Mouse (Mus musculus) inflammation-experienced regulatory T-cells, adult 6 months (primary cell): ENCODE measurements around the gene Iqgap3. TPM values are rescaled to one million over a fixed set of nuclear protein-coding genes. Genes with fewer than 3 reads are reported as not detected.

ENCODE experiments used
- ATAC-seq: one replicate; pipeline ENCODE4 v1.8.0; 2017
- polyA plus RNA-seq, 3 experiments: library from polyadenylated mRNA; unstranded; fragments of 100-300 nt; shearing (Covaris generic); gene quantifications; one replicate each; pipeline ENCODE4 v1.2.1; 2017

The Iqgap3 gene
- polyA plus RNA-seq, 3 experiments from 2014 or later = 0.59 to 3.5 (median 0.82) TPM

DNA sequence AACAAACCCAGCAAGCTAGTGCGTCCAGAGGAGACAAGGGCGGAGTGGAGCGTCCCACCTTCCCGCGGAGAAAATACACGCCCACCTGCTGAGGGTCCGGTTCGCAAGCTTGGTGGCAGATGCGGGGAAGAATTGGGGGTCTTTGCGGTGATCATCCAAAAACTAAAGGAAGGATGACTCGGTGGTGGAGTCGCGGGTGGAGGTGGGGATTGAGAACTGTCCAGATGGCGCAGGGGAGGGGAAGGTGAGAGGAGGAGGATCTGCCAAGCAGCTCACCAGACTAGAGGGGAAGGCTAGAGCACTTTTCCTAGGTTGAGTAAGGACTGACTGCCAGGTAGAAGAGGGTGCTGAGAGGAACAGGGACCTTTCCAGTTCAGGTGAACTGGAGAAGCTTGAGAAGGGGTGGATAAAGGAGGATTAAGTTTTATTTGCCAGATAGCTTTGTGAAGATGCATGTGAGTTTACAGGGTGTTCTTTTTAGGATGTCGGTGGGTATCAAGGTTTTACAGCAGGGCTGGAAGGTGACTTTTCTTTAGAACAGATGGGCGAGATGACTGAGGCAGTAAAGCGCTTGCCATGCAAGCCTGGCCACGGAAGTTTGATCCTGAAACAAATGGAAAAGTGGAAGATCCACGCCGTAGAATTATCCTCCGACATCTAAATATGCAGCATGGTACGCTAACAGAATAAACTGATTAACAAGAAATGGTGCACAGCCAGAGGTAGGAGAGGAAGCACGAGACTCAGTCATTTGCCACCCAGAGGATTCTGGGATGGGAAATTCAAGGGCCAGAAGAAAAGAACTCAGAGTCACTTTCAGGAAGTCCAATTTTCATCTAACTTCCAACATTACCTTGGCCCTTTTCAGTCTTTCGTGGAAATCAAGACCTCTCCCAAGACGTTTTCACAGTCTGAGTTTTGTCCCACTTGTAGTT, 57.7 kb downstream of the Iqgap3 start:
- no peak for ATAC-seq

GRCm38 (mm10) chr3:88140178-88140902, 58.6 kb downstream of the Iqgap3 start:
- no peak for ATAC-seq

- no peak for ATAC-seq
Observed at GRCm38 (mm10) chr3:88140903-88141430, 59.2 kb downstream of the Iqgap3 start.

GRCm38 (mm10) chr3:88141439-88141786, 59.6 kb downstream of the Iqgap3 start:
- peak; percentile 42 for ATAC-seq

GRCm38 (mm10) chr3:88141787-88142523, 60.2 kb downstream of the Iqgap3 start, which contains the start of gene Mef2d:
TSS of gene Mef2d (plus strand) at chr3:88142372.
- peak; percentile 58 for ATAC-seq

GRCm38 (mm10) chr3:88142546-88142915, 60.8 kb downstream of the Iqgap3 start:
- no peak for ATAC-seq

GRCm38 (mm10) chr3:88142916-88143771, 61.4 kb downstream of the Iqgap3 start:
- no peak for ATAC-seq

DNA sequence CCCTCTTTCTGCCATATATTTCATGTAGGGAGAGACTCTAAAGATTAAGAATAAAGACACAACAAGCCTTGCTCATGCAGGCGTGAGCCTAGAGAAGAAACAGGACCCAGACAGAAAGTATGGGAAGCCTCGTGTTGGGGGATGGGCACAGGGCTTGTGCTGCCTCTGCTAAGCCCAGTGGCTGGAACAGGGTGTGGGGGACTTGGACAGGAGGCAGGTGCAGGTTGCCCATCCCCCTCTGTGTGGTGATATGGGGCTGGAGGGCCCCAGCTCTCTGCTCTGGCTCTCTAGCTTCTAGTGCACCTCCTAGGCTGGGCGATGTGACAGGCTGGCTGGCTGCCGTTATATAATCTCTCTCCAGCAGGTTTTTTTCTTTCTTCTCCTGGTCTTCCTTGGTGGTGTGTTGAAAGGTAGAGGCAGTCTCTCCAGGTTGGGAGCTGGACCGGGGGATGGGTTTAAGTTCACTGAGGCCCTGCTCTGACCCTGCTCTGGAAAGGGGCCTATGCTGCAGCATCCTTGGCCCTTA, 62.3 kb downstream of the Iqgap3 start:
- ATAC-seq = no peak

DNA sequence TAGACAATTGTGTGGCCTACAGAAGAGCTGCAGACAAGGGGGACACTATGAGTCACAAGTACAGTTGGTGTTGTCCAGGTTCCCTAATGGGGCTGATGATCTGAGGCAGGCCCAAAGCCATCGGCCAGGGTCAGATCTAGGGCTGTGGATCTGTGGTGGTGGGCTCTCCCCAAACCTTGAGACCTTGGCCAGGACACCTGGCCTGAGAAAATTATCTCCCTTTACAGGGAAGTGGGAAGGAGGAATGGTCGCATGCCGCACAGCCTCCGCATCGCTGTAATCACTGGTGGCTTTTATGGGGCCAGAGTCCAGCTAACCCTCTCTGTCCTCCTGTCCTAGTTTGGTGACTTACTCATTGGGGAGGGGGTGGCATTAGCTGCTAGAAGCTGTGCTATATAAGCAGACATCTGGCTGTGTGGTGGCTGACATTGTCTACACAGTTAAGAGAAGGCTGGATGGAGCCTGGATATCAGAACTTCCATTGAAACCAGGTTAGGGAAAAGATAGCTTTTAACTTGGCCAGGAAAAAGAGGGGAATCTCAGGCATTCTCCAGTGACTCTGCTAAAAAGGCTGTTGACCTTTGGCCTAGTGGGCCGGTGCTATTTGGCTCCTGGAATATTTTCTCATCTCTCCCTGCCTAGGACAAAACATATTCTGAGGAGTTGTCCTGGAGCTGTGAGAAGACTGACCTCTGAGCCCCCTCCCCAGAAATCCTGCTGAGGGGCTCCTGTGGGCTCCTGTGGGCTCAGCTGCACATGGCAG, 63.1 kb downstream of the Iqgap3 start:
- ATAC-seq = no peak

DNA sequence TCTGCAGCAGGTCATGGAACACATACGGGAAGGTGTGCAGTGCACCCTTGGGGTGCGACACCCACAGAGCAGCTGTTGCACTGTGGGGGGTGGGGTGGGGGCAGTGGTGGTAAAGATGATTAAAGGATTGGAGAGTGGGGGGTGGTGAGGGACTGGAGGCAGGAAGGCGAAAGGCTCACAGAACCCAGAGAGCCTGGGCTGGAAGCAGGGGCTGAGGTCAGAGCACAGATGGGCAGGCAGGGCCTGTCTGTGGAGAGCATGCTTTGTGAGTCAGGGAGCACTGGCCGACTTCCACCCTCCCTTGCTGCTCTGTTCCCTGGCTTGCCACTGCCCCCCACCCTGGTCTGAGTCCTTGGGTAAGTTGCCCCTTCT, 63.6 kb downstream of the Iqgap3 start:
- ATAC-seq = no peak

DNA sequence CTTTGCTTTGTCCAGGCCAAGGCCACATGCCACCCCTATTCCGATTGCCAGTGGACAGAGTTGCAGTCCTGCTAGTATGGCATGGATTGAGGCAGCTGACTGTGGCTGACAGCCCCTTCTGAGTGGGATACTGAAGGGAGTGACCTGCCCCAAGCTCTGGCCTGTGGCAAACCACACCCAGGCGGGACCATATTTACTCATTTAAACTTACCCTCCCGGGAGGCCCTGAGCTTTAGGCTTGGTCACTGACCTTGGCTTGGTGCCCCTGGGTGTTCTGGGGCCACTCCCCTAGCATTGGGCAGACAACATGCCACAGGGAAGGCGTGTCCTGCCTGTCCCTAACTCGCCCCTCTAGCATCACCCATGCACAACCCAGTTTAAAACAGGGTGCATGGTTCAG, 64.2 kb downstream of the Iqgap3 start:
- ATAC-seq = no peak

DNA sequence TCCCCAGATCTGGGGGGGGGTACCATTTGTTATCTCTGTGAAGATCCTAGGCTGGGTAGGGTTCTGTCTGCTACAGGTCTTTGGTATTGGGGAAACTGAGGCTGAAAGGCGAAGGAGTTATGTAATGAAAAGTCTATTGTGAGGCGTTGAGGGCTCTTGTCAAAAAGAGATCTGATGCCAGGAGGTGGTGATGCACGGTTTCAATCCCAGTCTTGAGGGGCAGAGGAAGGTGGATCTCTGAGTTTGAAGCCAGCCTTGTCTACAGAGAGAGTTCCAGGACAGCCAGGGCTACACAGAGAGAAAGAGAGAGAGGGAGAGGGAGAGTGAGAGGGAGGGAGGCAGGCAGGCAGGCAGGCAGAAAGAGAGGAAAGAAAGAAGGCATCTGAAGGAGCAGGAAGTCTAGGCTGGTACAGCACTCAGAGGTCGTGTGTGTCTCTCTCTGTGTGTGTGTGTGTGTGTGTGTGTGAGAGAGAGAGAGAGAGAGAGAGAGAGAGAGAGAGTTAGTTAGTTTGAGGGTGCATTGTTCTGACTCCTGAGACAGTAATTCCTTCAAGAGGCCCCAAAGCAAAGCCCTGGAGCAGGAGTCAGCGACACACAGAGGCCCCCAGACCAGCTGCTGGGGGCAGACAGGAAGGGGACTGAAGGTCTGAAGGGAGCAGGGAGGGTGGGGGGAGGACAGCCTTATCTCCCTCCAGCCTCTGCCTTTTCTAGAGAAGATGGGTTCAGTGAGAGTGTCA, 64.8 kb downstream of the Iqgap3 start:
- ATAC-seq = no peak

GRCm38 (mm10) chr3:88147444-88147843, 65.7 kb downstream of the Iqgap3 start:
- no peak for ATAC-seq

GRCm38 (mm10) chr3:88147866-88148265, 66.1 kb downstream of the Iqgap3 start:
- no peak for ATAC-seq

GRCm38 (mm10) chr3:88148354-88148753, 66.6 kb downstream of the Iqgap3 start:
- no peak for ATAC-seq

DNA sequence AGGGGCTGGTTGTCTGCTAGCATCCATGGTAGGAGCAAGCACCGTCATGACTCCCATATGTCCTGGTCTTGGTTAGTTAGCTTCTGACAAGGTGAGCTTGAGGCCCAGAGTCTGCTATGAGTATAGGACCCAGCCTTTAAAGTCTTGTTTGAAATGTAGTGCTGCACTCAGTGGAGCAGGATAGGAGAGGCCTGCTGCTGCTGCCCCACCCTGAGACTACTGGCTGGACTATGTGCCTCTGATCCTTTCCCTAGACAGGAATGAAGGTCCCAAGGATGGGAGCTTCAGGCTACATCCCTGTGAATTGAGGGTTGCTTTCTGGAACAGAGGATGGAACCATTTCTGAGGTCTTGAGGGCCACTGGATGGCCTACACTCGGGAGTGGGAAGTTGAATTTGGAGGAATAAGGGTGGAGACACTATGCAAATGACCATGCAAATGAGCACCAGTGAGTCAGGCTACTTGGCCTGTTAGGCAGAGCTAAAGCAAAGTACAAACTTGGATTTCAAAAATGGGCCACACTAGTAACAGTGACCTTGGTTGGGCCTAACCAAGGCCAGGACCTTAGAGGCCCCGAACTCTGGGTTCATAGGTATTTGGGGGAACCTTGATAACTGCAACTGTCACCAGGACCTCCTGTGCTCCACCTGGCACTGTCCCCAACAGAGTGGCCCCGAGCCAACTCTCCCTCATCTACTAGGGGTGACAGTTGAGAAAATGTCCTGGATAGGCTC, 67.2 kb downstream of the Iqgap3 start:
- ATAC-seq = no peak

- ATAC-seq = no peak
Observed at GRCm38 (mm10) chr3:88149510-88149974, 67.8 kb downstream of the Iqgap3 start.

- no peak for ATAC-seq
Observed at GRCm38 (mm10) chr3:88150061-88150998, 68.6 kb downstream of the Iqgap3 start.
